Mouse (Mus musculus) heart, embryonic 13.5 days (tissue): ENCODE measurements at regions not wholly inside any gene's neighbourhood (a gene's known extent, or its start where the extent isn't known, plus 50 kb on each side); places are given as distances from the start of the nearest gene placed in this dataset.

Source experiments
- ATAC-seq: fragments of 200-750 bp; cut with Nextera tagmentation; 2 replicates; pipeline ENCODE4 v1.8.0; 2017; ENCODE audit warnings: moderate TSS enrichment; ENCODE audit not compliant: insufficient number of reproducible peaks, low FRiP score, low TSS enrichment; ENCODE audit errors: extremely low read depth
- H3K27ac ChIP-seq: fragments of 300-500 bp; sonication (generic); replicated peaks from 2 replicates; pipeline ENCODE4 v1.5.1; 2015; ENCODE audit warnings: moderate library complexity, mild to moderate bottlenecking, inconsistent platforms
- H3K27me3 ChIP-seq: fragments of 300-500 bp; sonication (generic); replicated peaks from 2 replicates; pipeline ENCODE4 v1.6.1; 2015; ENCODE audit warnings: mild to moderate bottlenecking, inconsistent platforms
- H3K36me3 ChIP-seq: fragments of 300-500 bp; sonication (generic); 2 replicates; pipeline ENCODE4 v1.6.1; 2015; ENCODE audit warnings: mild to moderate bottlenecking, inconsistent platforms
- H3K4me1 ChIP-seq: fragments of 300-500 bp; sonication (generic); 2 replicates; pipeline ENCODE4 v1.6.1; 2015; ENCODE audit warnings: inconsistent platforms
- H3K4me2 ChIP-seq: fragments of 300-500 bp; sonication (generic); 2 replicates; pipeline ENCODE4 v1.6.1; 2015; ENCODE audit warnings: inconsistent platforms, mild to moderate bottlenecking, moderate library complexity
- H3K4me3 ChIP-seq: fragments of 300-500 bp; sonication (generic); 2 replicates; pipeline ENCODE4 v1.5.1; 2015; ENCODE audit warnings: moderate library complexity, mild to moderate bottlenecking, inconsistent platforms
- H3K9ac ChIP-seq: fragments of 300-500 bp; sonication (generic); 2 replicates; pipeline ENCODE4 v1.6.1; 2015; ENCODE audit warnings: inconsistent platforms, mild to moderate bottlenecking, moderate library complexity
- H3K9me3 ChIP-seq: fragments of 300-500 bp; sonication (generic); 2 replicates; pipeline ENCODE4 v1.6.1; 2016; ENCODE audit warnings: inconsistent platforms
- WGBS: fragments of 180-500 bp; shearing (Covaris S2); methylation state at CpG from one replicate; pipeline ENCODE4 v1.1.7; 2015; ENCODE audit warnings: mixed read lengths; 5-methylcytosine and 5-hydroxymethylcytosine counted together

- no peak for ATAC-seq
- H3K4me1 ChIP-seq: peaks cover 48% of the 10 kb centered on the region
- no peaks in the 10 kb centered on the region for H3K9me3 ChIP-seq
- H3K4me3 ChIP-seq: no peak overlapping the region
- no peak overlapping the region for H3K9ac ChIP-seq
- no peaks in the 10 kb centered on the region for H3K36me3 ChIP-seq
- H3K4me2 ChIP-seq: no peak overlapping the region
- H3K27me3 ChIP-seq: no peaks in the 10 kb centered on the region
- no peak overlapping the region for H3K27ac ChIP-seq
- 74% methylated on average over 6 of the region's 6 CpGs for WGBS
These were observed 155.2 kb downstream of the Zfp706 start for GRCm38 (mm10) chr15:36852229-36852821.

- 45% methylated on average over 5 of the region's 5 CpGs for WGBS
- 0 out of 2 replicates have a peak overlapping the region, but pooled peaks have one; percentile 34 for H3K9ac ChIP-seq
- no peak overlapping the region for H3K27ac ChIP-seq
- H3K4me1 ChIP-seq: peaks cover 47% of the 10 kb centered on the region
- no peak overlapping the region for H3K4me3 ChIP-seq
- H3K9me3 ChIP-seq: no peaks in the 10 kb centered on the region
- H3K27me3 ChIP-seq: no peaks in the 10 kb centered on the region
- H3K4me2 ChIP-seq: no peak overlapping the region
- ATAC-seq: no peak
- H3K36me3 ChIP-seq: no peaks in the 10 kb centered on the region
These were observed 159.3 kb downstream of the Zfp706 start for GRCm38 (mm10) chr15:36848238-36848637.

GRCm38 (mm10) chr15:36846806-36847205, 160.8 kb downstream of the Zfp706 start:
- Histone ChIP-seq H3K9ac (0 out of 2 replicates have a peak overlapping the region, but pooled peaks have one; percentile 47), H3K4me1 (peaks cover 60% of the 10 kb centered on the region), H3K9me3 (no peaks in the 10 kb centered on the region), H3K27ac (peak overlapping the region; percentile 52; the same call in 1 of the 2 replicates), H3K4me3 (no peak overlapping the region), H3K27me3 (no peaks in the 10 kb centered on the region), H3K36me3 (no peaks in the 10 kb centered on the region), H3K4me2 (no peak overlapping the region)
- no peak for ATAC-seq
- 62% methylated on average over 9 of the region's 9 CpGs for WGBS
